ENCODE assay signal across 8 mouse cellular contexts in genomic region chr3:96561946-96562681, GRCm38 (mm10). TPM values are rescaled to one million over a fixed set of nuclear protein-coding genes. Genes with fewer than 3 reads are reported as not detected.
DNase-seq lines count a peak whose midpoint lies in the region; ATAC-seq and TF ChIP-seq lines count a peak whose summit lies in the region.

No protein-coding gene starts in this region.

- TF ChIP-seq CTCF in bone marrow, adult 2 months (IDR thresholded peaks at IDR 0.05; ENCODE audit: control insufficient read depth, insufficient read depth, low read length), result no peak

- peak; percentile 52 for DNase-seq in kidney, adult 11 months
- no peak for DNase-seq in kidney, adult 8-10 months
- DNase-seq in lung, postnatal 25 days (ENCODE audit: low spot score), result peak; percentile 61
- no peak for DNase-seq in layer of hippocampus, adult 11-12 months (ENCODE audit: low spot score)
- no peak for DNase-seq in retina, embryonic 14.5 days (ENCODE audit: low spot score)
- no peak for DNase-seq in cerebellum, postnatal 4 days (ENCODE audit: low spot score in 2 of 2)

- peaks cover 8% of the 10 kb centered on the region for H3K36me3 ChIP-seq in hindbrain, embryonic 16.5 days (ENCODE audit: control insufficient read depth, insufficient read depth, low read length)

- no peak for TF ChIP-seq POLR2A in bone marrow, adult 2 months (IDR thresholded peaks at IDR 0.05; ENCODE audit: borderline replicate concordance, control insufficient read depth, low read depth, low read length)

- no peak overlapping the region for H3K9ac ChIP-seq in hindbrain, embryonic 16.5 days (ENCODE audit: low read depth, low read length)

- ATAC-seq in hindbrain, embryonic 16.5 days, result no peak

- H3K27ac ChIP-seq in bone marrow, adult 2 months (ENCODE audit: control insufficient read depth, insufficient read depth, low read depth, low read length, poor library complexity), result no peak overlapping the region
- H3K27ac ChIP-seq in hindbrain, embryonic 16.5 days (ENCODE audit: low read depth, low read length), result peak overlapping the region; percentile 5; the same call in 1 of the 2 replicates

- H3K4me3 ChIP-seq in bone marrow, adult 2 months (replicated peaks; ENCODE audit: control insufficient read depth, low read depth, low read length), result peak overlapping the region; percentile 19
- no peak overlapping the region for H3K4me3 ChIP-seq in hindbrain, embryonic 16.5 days (ENCODE audit: low read length)

- WGBS in bone marrow, adult 2 months, result 31% methylated on average over 10 of the region's 10 CpGs
- WGBS in hindbrain, embryonic 16.5 days, result 55% methylated on average over 10 of the region's 10 CpGs

- no peak overlapping the region for H3K4me2 ChIP-seq in hindbrain, embryonic 16.5 days (ENCODE audit: low read length)

- no peaks in the 10 kb centered on the region for H3K27me3 ChIP-seq in hindbrain, embryonic 16.5 days (replicated peaks; ENCODE audit: control insufficient read depth, insufficient read depth, low read length)

- H3K9me3 ChIP-seq in hindbrain, embryonic 16.5 days (ENCODE audit: control insufficient read depth, low read length), result no peaks in the 10 kb centered on the region

- H3K4me1 ChIP-seq in bone marrow, adult 2 months (ENCODE audit: control insufficient read depth, insufficient read depth, low read length), result peaks cover 8% of the 10 kb centered on the region
- H3K4me1 ChIP-seq in hindbrain, embryonic 16.5 days (ENCODE audit: control insufficient read depth, insufficient read depth, low read depth, low read length), result peaks cover 27% of the 10 kb centered on the region

RNA-seq across cellular contexts. Expression of gene Txnip, which starts 4.4 kb away (rescaled TPM):
- polyA plus RNA-seq in bone marrow, adult 2 months (2011; ENCODE audit: insufficient read depth, insufficient read length, low replicate concordance, missing spikeins), result 104 and 163 TPM in 2 replicates
- polyA plus RNA-seq in hindbrain, embryonic 16.5 days (2015; fragmentation: Nextera tagmentation; extraction: Ambion mirVana), result 51.0 and 53.6 TPM in 2 replicates

RNA-seq across cellular contexts. Expression of gene Gm16253, which starts 14.7 kb away (rescaled TPM):
- polyA plus RNA-seq in bone marrow, adult 2 months (2011; ENCODE audit: insufficient read depth, insufficient read length, low replicate concordance, missing spikeins), result not detected in 2 replicates
- 1.0 and 1.9 TPM in 2 replicates for polyA plus RNA-seq in hindbrain, embryonic 16.5 days (2015; fragmentation: Nextera tagmentation; extraction: Ambion mirVana)

RNA-seq across cellular contexts. Expression of gene Polr3gl, which starts 31.9 kb away (rescaled TPM):
- polyA plus RNA-seq in bone marrow, adult 2 months (2011; ENCODE audit: insufficient read depth, insufficient read length, low replicate concordance, missing spikeins), result 61.0 and 72.3 TPM in 2 replicates
- 31.0 and 33.3 TPM in 2 replicates for polyA plus RNA-seq in hindbrain, embryonic 16.5 days (2015; fragmentation: Nextera tagmentation; extraction: Ambion mirVana)

RNA-seq across cellular contexts. Expression of gene Ankrd34a, which starts 34.3 kb away (rescaled TPM):
- polyA plus RNA-seq in bone marrow, adult 2 months (2011; ENCODE audit: insufficient read depth, insufficient read length, low replicate concordance, missing spikeins), result not detected in 2 replicates
- polyA plus RNA-seq in hindbrain, embryonic 16.5 days (2015; fragmentation: Nextera tagmentation; extraction: Ambion mirVana), result 21.5 and 23.9 TPM in 2 replicates

RNA-seq across cellular contexts. Expression of gene Hfe2, which starts 37.1 kb away (rescaled TPM):
- 0.75 TPM in 1 of 2 replicates, not detected in the other for polyA plus RNA-seq in bone marrow, adult 2 months (2011; ENCODE audit: insufficient read depth, insufficient read length, low replicate concordance, missing spikeins)
- polyA plus RNA-seq in hindbrain, embryonic 16.5 days (2015; fragmentation: Nextera tagmentation; extraction: Ambion mirVana), result 3.3 and 3.5 TPM in 2 replicates

Comparison
In these comparisons a context has a peak if more than half of its experiments do, and no peak if none do; other contexts are left out.
1. DNase-seq: peak in kidney, adult 11 months (single experiment) and lung, postnatal 25 days (single experiment); none in kidney, adult 8-10 months (0 of 2), layer of hippocampus, adult 11-12 months (single experiment), retina, embryonic 14.5 days (single experiment) and cerebellum, postnatal 4 days (0 of 2).